Mouse (Mus musculus): ENCODE data around the gene Adamtsl2.

DNA sequence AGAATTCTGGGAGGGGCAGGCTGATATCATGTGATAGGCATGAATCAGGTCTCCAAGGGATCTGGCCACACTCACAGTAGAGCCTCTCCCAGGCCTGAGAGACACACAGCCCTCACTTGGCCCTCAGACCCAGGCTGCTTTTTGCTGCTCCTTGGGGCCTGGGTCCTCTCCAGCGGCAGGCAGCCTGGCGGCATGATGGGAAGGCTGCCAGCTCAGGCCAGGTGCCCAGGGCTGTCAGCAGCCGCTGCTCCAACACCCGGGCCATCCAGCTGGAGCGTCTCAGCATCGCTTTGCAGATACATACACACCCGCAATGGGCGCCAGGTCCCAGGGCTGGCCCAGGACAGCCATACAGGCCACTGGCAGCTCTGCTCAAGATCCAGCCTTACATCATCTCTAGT is 41.1 kb downstream of the Adamtsl2 start:
- no peak for TF ChIP-seq CTCF (IDR thresholded peaks at IDR 0.05; ENCODE audit: low read depth, low read length)
- no peak for TF ChIP-seq POLR2A (IDR thresholded peaks at IDR 0.05; ENCODE audit: borderline replicate concordance, low read depth, low read length)
